Mouse (Mus musculus) hindbrain, postnatal 0 days (tissue): ENCODE results near the gene 2310011J03Rik. TPM values are rescaled to one million over a fixed set of nuclear protein-coding genes. Genes with fewer than 3 reads are reported as not detected.

Experiments
- ATAC-seq: fragments of 200-750 bp; cut with Nextera tagmentation; 2 replicates; pipeline ENCODE4 v1.8.0; 2017; ENCODE audit warnings: mild to moderate bottlenecking, moderate TSS enrichment, moderate library complexity
- DNase-seq: peaks from one replicate; pipeline ENCODE4 v3.0.0-alpha.2; 2015; ENCODE audit warnings: low spot score
- H3K27ac ChIP-seq: fragments of 300-500 bp; sonication (generic); 2 replicates; pipeline ENCODE4 v1.5.1; 2014; ENCODE audit warnings: mild to moderate bottlenecking
- H3K27me3 ChIP-seq: fragments of 300-500 bp; sonication (generic); 2 replicates; pipeline ENCODE4 v1.6.1; 2014; ENCODE audit warnings: low read length, mixed read lengths; ENCODE audit not compliant: insufficient read depth
- H3K36me3 ChIP-seq: fragments of 300-500 bp; sonication (generic); 2 replicates; pipeline ENCODE4 v1.6.1; 2014; ENCODE audit warnings: low read length, mixed read lengths; ENCODE audit not compliant: insufficient read depth
- H3K4me1 ChIP-seq: fragments of 300-500 bp; sonication (generic); 2 replicates; pipeline ENCODE4 v1.6.1; 2014; ENCODE audit warnings: antibody characterized with exemption, low read length, mixed read lengths; ENCODE audit not compliant: insufficient read depth
- H3K4me2 ChIP-seq: fragments of 300-500 bp; sonication (generic); 2 replicates; pipeline ENCODE4 v1.6.1; 2014; ENCODE audit warnings: low read depth, mild to moderate bottlenecking, low read length, moderate library complexity, mixed read lengths
- H3K4me3 ChIP-seq: fragments of 300-500 bp; sonication (generic); 2 replicates; pipeline ENCODE4 v1.5.1; 2014; ENCODE audit warnings: low read length
- H3K9ac ChIP-seq: fragments of 300-500 bp; sonication (generic); replicated peaks from 2 replicates; pipeline ENCODE4 v1.6.1; 2014; ENCODE audit warnings: mild to moderate bottlenecking, low read length, moderate library complexity, mixed read lengths
- H3K9me3 ChIP-seq: fragments of 300-500 bp; sonication (generic); 2 replicates; pipeline ENCODE4 v1.6.1; 2016; ENCODE audit warnings: low read length, mixed read lengths
- CTCF ChIP-seq: IDR thresholded peaks from 2 replicates; pipeline ENCODE4 v1.5.1; 2016; ENCODE audit warnings: antibody characterized with exemption, control low read depth, low read depth
- WGBS: fragments of 180-500 bp; shearing (Covaris S2); extraction: QIAGEN DNeasy Blood & Tissue Kit; methylation state at CpG from one replicate; pipeline ENCODE4 v1.1.7; 2014; 5-methylcytosine and 5-hydroxymethylcytosine counted together
- polyA plus RNA-seq: library from polyadenylated mRNA; unstranded; fragments of >200 nt; fragmentation: Nextera tagmentation; extraction: Ambion mirVana; gene quantifications from 2 replicates; pipeline ENCODE4 v1.2.1, GENCODE M21; 2015
- total RNA-seq: library from RNA; depleted of rRNA; stranded (reverse); fragments of >200 nt; gene quantifications from 2 replicates; pipeline ENCODE4 v1.2.3, GENCODE M21; 2014; rRNA removed

The 2310011J03Rik gene
- 28.9 and 36.0 TPM in 2 replicates for total RNA-seq
- polyA plus RNA-seq, result 35.7 and 38.4 TPM in 2 replicates

DNA sequence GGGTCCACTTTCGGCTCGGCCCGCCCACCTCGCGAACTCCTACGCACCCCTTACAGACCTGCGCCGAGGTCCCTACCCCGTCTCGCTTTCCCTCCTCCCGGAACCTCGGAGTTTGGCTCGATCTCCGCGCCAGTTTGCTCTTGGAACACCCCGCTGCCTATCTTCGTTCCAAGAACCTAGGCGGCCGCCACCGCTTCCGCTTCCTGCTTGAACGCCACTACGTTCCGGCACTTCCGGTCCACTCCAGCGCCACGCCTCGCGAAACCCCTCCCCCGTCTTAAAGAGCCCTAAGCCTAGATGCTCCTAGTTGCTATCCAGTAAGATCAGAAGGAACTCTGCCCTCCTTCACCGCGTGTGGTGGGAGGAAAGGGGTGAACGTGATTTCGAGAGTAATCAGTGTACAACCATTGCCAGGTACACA is at the start of gene 2310011J03Rik:
Gene 2310011J03Rik, minus strand, starts transcription at position 198 of the 421 bp plus-strand sequence.
- peak; percentile 95 for DNase-seq
- H3K4me1 ChIP-seq, result peaks cover 14% of the 10 kb centered on the region; the same call in 1 of the 2 replicates
- H3K27ac ChIP-seq, result peak within 1 kb of the TSS; percentile 73
- ATAC-seq, result peak; percentile 67
- peaks cover 11% of the 10 kb centered on the region for H3K36me3 ChIP-seq
- no peaks in the 10 kb centered on the region for H3K9me3 ChIP-seq
- 2% methylated on average over 33 of the region's 34 CpGs for WGBS
- H3K27me3 ChIP-seq, result no peaks in the 10 kb centered on the region
- no peak for TF ChIP-seq CTCF
- H3K4me3 ChIP-seq, result peak within 1 kb of the TSS; percentile 71
- peak within 1 kb of the TSS; percentile 96 for H3K4me2 ChIP-seq
- H3K9ac ChIP-seq, result peak within 1 kb of the TSS; percentile 68

DNA sequence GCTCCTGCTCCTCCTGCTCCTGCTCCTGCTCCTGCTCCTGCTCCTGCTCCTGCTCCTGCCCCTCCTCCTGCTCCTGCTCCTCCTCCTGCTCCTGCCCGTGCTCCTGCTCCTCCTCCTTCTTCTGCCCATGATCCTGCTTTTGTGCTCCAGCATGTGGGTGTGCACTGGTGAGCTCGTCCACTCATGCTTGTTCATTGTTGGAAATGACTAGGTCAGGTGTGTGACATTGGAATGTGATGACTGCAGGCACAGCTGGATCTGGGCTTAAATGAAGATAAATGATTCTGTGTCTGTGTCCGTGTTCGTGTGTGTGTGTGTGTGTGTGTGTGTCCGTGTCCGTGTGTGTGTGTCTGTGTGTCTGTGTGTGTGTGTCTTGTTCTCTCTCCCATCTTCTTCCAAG is 48.1 kb upstream of the 2310011J03Rik start:
- Histone ChIP-seq H3K27ac (no peak overlapping the region), H3K4me2 (no peak overlapping the region), H3K4me1 (peaks cover 5% of the 10 kb centered on the region), H3K4me3 (no peak overlapping the region), H3K27me3 (no peaks in the 10 kb centered on the region), H3K36me3 (no peaks in the 10 kb centered on the region), H3K9me3 (no peaks in the 10 kb centered on the region), H3K9ac (no peak overlapping the region)
- DNase-seq (no peak), ATAC-seq (no peak)
- no peak for TF ChIP-seq CTCF
- WGBS, result 92% methylated on average over 6 of the region's 6 CpGs

DNA sequence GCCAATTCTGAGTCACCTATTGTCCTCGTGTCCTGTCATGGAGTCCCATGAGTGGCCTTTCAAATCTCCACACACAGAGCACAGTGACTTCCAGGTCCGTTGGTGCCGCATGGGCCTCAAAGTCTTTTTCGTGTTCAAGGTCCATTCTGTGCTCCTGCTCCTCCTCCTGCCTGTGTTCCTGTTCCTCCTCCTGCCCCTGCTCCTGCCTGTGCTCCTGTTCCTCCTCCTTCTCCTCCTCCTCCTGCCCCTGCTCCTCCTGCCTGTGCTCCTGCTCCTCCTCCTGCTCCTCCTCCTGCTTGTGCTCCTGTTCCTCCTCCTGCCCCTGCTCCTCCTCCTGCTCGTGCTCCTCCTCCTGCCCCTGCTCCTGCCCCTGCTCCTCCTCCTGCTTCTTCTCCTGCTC is 47.6 kb upstream of the 2310011J03Rik start:
- Histone ChIP-seq H3K9me3 (no peaks in the 10 kb centered on the region), H3K9ac (no peak overlapping the region), H3K27ac (no peak overlapping the region), H3K36me3 (no peaks in the 10 kb centered on the region), H3K4me3 (no peak overlapping the region), H3K4me2 (no peak overlapping the region), H3K27me3 (no peaks in the 10 kb centered on the region), H3K4me1 (peaks cover 5% of the 10 kb centered on the region)
- no peak for DNase-seq
- no peak for TF ChIP-seq CTCF
- 43% methylated on average over 5 of the region's 5 CpGs for WGBS
- ATAC-seq, result no peak

DNA sequence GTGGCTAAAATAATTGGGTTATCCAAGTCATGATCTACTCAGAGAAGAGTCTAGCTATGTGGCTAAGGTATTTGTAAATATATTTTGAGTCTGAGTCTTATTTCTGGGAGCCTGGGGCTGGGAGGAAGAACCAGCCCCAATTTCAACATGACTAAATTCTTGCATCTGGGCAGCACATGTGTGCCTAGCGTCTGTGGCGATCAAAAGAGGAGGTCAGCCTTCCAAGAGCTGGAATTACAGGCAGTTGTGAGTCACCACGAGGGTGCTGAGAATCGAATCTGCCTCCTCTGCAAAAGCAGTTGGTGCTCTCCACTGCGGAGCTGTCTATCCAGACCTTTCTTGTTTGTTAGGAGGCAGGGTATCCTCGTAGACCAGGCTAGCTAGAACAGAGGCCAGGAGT is 45.4 kb upstream of the 2310011J03Rik start:
- Histone ChIP-seq H3K9me3 (no peaks in the 10 kb centered on the region), H3K9ac (no peak overlapping the region), H3K27me3 (no peaks in the 10 kb centered on the region), H3K4me3 (no peak overlapping the region), H3K4me1 (peaks cover 5% of the 10 kb centered on the region), H3K4me2 (no peak overlapping the region), H3K27ac (no peak overlapping the region), H3K36me3 (no peaks in the 10 kb centered on the region)
- ATAC-seq (no peak), DNase-seq (no peak)
- no peak for TF ChIP-seq CTCF
- 72% methylated on average over 6 of the region's 6 CpGs for WGBS

DNA sequence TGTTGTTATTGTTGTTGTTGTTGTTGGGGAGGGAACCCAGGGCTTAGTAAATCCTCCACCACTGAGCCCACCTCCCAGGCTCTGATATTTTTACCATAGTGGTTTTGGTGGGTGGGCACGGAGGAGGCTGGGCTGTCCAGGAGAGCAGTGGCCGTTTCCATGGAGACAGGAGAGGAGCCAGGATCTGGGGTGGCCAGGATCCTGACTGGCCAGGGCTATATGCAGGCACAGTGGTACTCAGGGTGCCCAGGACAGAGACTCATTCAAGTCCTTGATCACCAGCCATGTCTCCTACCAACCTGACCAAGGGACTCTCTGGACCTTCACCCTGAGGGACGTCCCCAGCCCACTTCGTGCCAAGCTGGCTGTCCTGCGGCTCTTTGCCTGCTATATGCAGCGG is 43.4 kb upstream of the 2310011J03Rik start:
- H3K27me3 ChIP-seq, result no peaks in the 10 kb centered on the region
- no peak overlapping the region for H3K9ac ChIP-seq
- 27% methylated on average over 6 of the region's 6 CpGs for WGBS
- no peak for TF ChIP-seq CTCF
- DNase-seq, result no peak
- no peak overlapping the region for H3K4me3 ChIP-seq
- H3K36me3 ChIP-seq, result no peaks in the 10 kb centered on the region
- peaks cover 5% of the 10 kb centered on the region for H3K4me1 ChIP-seq
- H3K4me2 ChIP-seq, result no peak overlapping the region
- H3K9me3 ChIP-seq, result no peaks in the 10 kb centered on the region
- ATAC-seq, result peak; percentile 52; the same call in 1 of the 2 replicates
- no peak overlapping the region for H3K27ac ChIP-seq

DNA sequence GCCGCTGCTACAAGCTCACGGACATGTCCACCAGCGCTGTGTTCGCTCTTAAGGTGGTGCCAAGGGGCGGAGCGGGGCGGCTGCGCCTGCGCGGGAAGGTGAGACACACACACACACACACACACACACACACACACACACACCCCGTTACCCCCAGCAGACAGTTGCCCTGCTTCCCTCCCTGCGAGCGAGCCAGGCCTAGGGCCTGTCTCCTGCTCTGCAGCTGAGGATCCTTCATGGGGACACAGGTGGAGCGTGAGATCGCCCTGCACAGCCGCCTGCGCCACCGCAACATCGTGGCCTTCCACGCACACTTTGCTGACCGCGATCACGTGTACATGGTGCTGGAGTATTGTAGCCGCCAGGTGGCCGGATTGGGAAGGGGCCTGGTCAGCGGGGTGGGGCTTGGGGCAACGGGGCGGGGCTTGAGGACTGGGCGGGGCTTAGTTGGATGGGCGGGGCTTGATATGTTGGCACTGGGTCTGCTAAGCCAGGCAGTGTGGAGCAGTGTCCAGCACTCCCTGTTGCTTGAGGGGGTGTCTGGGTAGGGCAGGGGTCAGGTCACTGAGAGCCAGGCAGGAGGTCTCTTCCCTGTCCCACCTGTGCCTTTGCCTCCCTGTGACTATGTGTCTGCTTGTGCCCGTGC is 37.8 kb upstream of the 2310011J03Rik start:
- peak overlapping the region; percentile 60 for H3K4me2 ChIP-seq
- DNase-seq (peak; percentile 73), ATAC-seq (peak; percentile 77)
- peak overlapping the region; percentile 37 for H3K4me3 ChIP-seq
- H3K27ac ChIP-seq, result no peak overlapping the region
- peak; percentile 52 for TF ChIP-seq CTCF
- H3K36me3 ChIP-seq, result no peaks in the 10 kb centered on the region
- H3K9ac ChIP-seq, result peak overlapping the region; percentile 30; the same call in 1 of the 2 replicates
- WGBS, result 8% methylated on average over 31 of the region's 31 CpGs
- H3K4me1 ChIP-seq, result no peaks in the 10 kb centered on the region; the same call in 1 of the 2 replicates
- no peaks in the 10 kb centered on the region for H3K9me3 ChIP-seq
- H3K27me3 ChIP-seq, result peaks cover 30% of the 10 kb centered on the region

DNA sequence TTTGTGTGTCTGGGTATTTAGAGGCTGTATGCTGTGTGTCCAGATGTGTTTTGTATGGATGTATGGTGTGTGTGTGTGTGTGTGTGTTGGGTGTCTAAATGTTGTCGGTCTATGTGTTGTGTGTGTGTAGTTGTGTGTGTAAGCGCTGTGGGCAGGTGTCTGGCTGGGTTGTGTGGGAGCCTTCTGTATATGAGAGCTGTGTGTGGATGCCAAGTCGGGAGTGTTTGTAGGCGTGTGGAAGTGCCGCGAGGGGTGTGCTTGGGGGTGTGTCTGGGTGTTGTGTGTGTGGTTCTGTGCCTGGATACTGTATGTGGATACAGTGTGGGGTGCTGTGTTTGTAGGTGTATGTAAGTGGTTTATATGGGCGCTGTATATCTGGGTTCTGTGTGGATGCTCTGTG is 37.0 kb upstream of the 2310011J03Rik start:
- TF ChIP-seq CTCF, result no peak
- H3K27me3 ChIP-seq, result peaks cover 30% of the 10 kb centered on the region
- DNase-seq, result no peak
- H3K4me1 ChIP-seq, result no peaks in the 10 kb centered on the region; the same call in 1 of the 2 replicates
- ATAC-seq, result peak; percentile 10; the same call in 1 of the 2 replicates
- no peaks in the 10 kb centered on the region for H3K9me3 ChIP-seq
- 30% methylated on average over 7 of the region's 7 CpGs for WGBS
- no peaks in the 10 kb centered on the region for H3K36me3 ChIP-seq
- H3K9ac ChIP-seq, result no peak overlapping the region
- peak overlapping the region; percentile 60 for H3K4me2 ChIP-seq
- H3K4me3 ChIP-seq, result peak overlapping the region; percentile 37
- no peak overlapping the region for H3K27ac ChIP-seq
